Mouse (Mus musculus): Measurements from ENCODE around the gene Srebf2.

Srebf2 gene

GRCm38 (mm10) chr15:82167201-82168168 lies 20.5 kb downstream of the Srebf2 start:
- no peaks in the 10 kb centered on the region for H3K9me3 ChIP-seq (ENCODE audit: low read length)
- H3K4me3 ChIP-seq (replicated peaks; ENCODE audit: low read length), result peak overlapping the region; percentile 60
- TF ChIP-seq NANOG (IDR thresholded peaks at IDR 0.05; ENCODE audit: borderline replicate concordance, low read length), result no peak
- no peak for TF ChIP-seq POU5F1 (IDR thresholded peaks at IDR 0.05; ENCODE audit: borderline replicate concordance, low read length)
- no peak for TF ChIP-seq CTCF (conservative IDR thresholded peaks at IDR 0.05; ENCODE audit: low read length)
- H3K36me3 ChIP-seq (ENCODE audit: insufficient read depth, low read length), result peaks cover 55% of the 10 kb centered on the region
- peaks cover 95% of the 10 kb centered on the region for H3K4me1 ChIP-seq (replicated peaks; ENCODE audit: low read depth, low read length)
- no peaks in the 10 kb centered on the region for H3K27me3 ChIP-seq (ENCODE audit: insufficient read depth, low read length)

GRCm38 (mm10) chr15:82169671-82170070 lies 22.7 kb downstream of the Srebf2 start:
- Histone ChIP-seq H3K36me3 (ENCODE audit: insufficient read depth, low read length) (peaks cover 75% of the 10 kb centered on the region), H3K9me3 (ENCODE audit: low read length) (no peaks in the 10 kb centered on the region), H3K27me3 (ENCODE audit: insufficient read depth, low read length) (no peaks in the 10 kb centered on the region), H3K4me3 (replicated peaks; ENCODE audit: low read length) (0 out of 2 replicates have a peak overlapping the region, but pooled peaks have one; percentile 39), H3K4me1 (replicated peaks; ENCODE audit: low read depth, low read length) (peaks cover 86% of the 10 kb centered on the region)
- TF ChIP-seq POU5F1 (IDR thresholded peaks at IDR 0.05; ENCODE audit: borderline replicate concordance, low read length) (no peak), CTCF (conservative IDR thresholded peaks at IDR 0.05; ENCODE audit: low read length) (no peak), NANOG (IDR thresholded peaks at IDR 0.05; ENCODE audit: borderline replicate concordance, low read length) (no peak)

GRCm38 (mm10) chr15:82170437-82171377 lies 23.7 kb downstream of the Srebf2 start:
- H3K4me1 ChIP-seq (replicated peaks; ENCODE audit: low read depth, low read length), result peaks cover 75% of the 10 kb centered on the region
- H3K36me3 ChIP-seq (ENCODE audit: insufficient read depth, low read length), result peaks cover 86% of the 10 kb centered on the region
- TF ChIP-seq NANOG (IDR thresholded peaks at IDR 0.05; ENCODE audit: borderline replicate concordance, low read length), result no peak
- no peak for TF ChIP-seq CTCF (conservative IDR thresholded peaks at IDR 0.05; ENCODE audit: low read length)
- no peak for TF ChIP-seq POU5F1 (IDR thresholded peaks at IDR 0.05; ENCODE audit: borderline replicate concordance, low read length)
- H3K4me3 ChIP-seq (replicated peaks; ENCODE audit: low read length), result peak overlapping the region; percentile 39; the same call in 1 of the 2 replicates
- no peaks in the 10 kb centered on the region for H3K9me3 ChIP-seq (ENCODE audit: low read length)
- no peaks in the 10 kb centered on the region for H3K27me3 ChIP-seq (ENCODE audit: insufficient read depth, low read length)

GRCm38 (mm10) chr15:82172648-82173047 lies 25.7 kb downstream of the Srebf2 start:
- TF ChIP-seq POU5F1 (IDR thresholded peaks at IDR 0.05; ENCODE audit: borderline replicate concordance, low read length) (no peak), CTCF (conservative IDR thresholded peaks at IDR 0.05; ENCODE audit: low read length) (no peak), NANOG (IDR thresholded peaks at IDR 0.05; ENCODE audit: borderline replicate concordance, low read length) (no peak)
- H3K36me3 ChIP-seq (ENCODE audit: insufficient read depth, low read length), result peaks cover 98% of the 10 kb centered on the region
- H3K9me3 ChIP-seq (ENCODE audit: low read length), result no peaks in the 10 kb centered on the region
- peaks cover 71% of the 10 kb centered on the region for H3K4me1 ChIP-seq (replicated peaks; ENCODE audit: low read depth, low read length)
- no peaks in the 10 kb centered on the region for H3K27me3 ChIP-seq (ENCODE audit: insufficient read depth, low read length)
- H3K4me3 ChIP-seq (replicated peaks; ENCODE audit: low read length), result no peak overlapping the region

- H3K9me3 ChIP-seq (ENCODE audit: low read length), result peaks cover 7% of the 10 kb centered on the region; the same call in 1 of the 2 replicates
- H3K27me3 ChIP-seq (ENCODE audit: insufficient read depth, low read length), result no peaks in the 10 kb centered on the region
- peaks cover 98% of the 10 kb centered on the region for H3K36me3 ChIP-seq (ENCODE audit: insufficient read depth, low read length)
- peaks cover 62% of the 10 kb centered on the region for H3K4me1 ChIP-seq (replicated peaks; ENCODE audit: low read depth, low read length)
- H3K4me3 ChIP-seq (replicated peaks; ENCODE audit: low read length), result no peak overlapping the region
- no peak for TF ChIP-seq CTCF (conservative IDR thresholded peaks at IDR 0.05; ENCODE audit: low read length)
Observed at GRCm38 (mm10) chr15:82175091-82175490, 28.1 kb downstream of the Srebf2 start.

GRCm38 (mm10) chr15:82177743-82178290 lies 30.8 kb downstream of the Srebf2 start:
- no peak for TF ChIP-seq CTCF (conservative IDR thresholded peaks at IDR 0.05; ENCODE audit: low read length)
- no peak for TF ChIP-seq NANOG (IDR thresholded peaks at IDR 0.05; ENCODE audit: borderline replicate concordance, low read length)
- TF ChIP-seq POU5F1 (IDR thresholded peaks at IDR 0.05; ENCODE audit: borderline replicate concordance, low read length), result no peak
- Histone ChIP-seq H3K9me3 (ENCODE audit: low read length) (peaks cover 14% of the 10 kb centered on the region; the same call in 1 of the 2 replicates), H3K4me1 (replicated peaks; ENCODE audit: low read depth, low read length) (peaks cover 44% of the 10 kb centered on the region), H3K4me3 (replicated peaks; ENCODE audit: low read length) (no peak overlapping the region), H3K36me3 (ENCODE audit: insufficient read depth, low read length) (peaks cover 98% of the 10 kb centered on the region), H3K27me3 (ENCODE audit: insufficient read depth, low read length) (no peaks in the 10 kb centered on the region)

- no peak for TF ChIP-seq POU5F1 (IDR thresholded peaks at IDR 0.05; ENCODE audit: borderline replicate concordance, low read length)
- TF ChIP-seq NANOG (IDR thresholded peaks at IDR 0.05; ENCODE audit: borderline replicate concordance, low read length), result no peak
- TF ChIP-seq CTCF (conservative IDR thresholded peaks at IDR 0.05; ENCODE audit: low read length), result no peak
Observed at GRCm38 (mm10) chr15:82181131-82181530, 34.1 kb downstream of the Srebf2 start.

More at GRCm38 (mm10) chr15:82181131-82181530, 34.1 kb downstream of the Srebf2 start:
- H3K9me3 ChIP-seq (ENCODE audit: low read length), result peaks cover 14% of the 10 kb centered on the region; the same call in 1 of the 2 replicates
- no peaks in the 10 kb centered on the region for H3K27me3 ChIP-seq (ENCODE audit: insufficient read depth, low read length)
- H3K4me1 ChIP-seq (replicated peaks; ENCODE audit: low read depth, low read length), result peaks cover 70% of the 10 kb centered on the region
- H3K4me3 ChIP-seq (replicated peaks; ENCODE audit: low read length), result no peak overlapping the region
- peaks cover 100% of the 10 kb centered on the region for H3K36me3 ChIP-seq (ENCODE audit: insufficient read depth, low read length)
